Mouse (Mus musculus) heart, embryonic 11.5 days (tissue): ENCODE results near the gene Dus2. TPM values are rescaled to one million over a fixed set of nuclear protein-coding genes. Genes with fewer than 3 reads are reported as not detected.

Experiments used
- ATAC-seq: fragments of 200-750 bp; cut with Nextera tagmentation; replicated peaks from 2 replicates; pipeline ENCODE4 v1.8.0; 2017; ENCODE audit warnings: moderate library complexity; ENCODE audit not compliant: insufficient number of reproducible peaks, low FRiP score, low TSS enrichment
- H3K27ac ChIP-seq: fragments of 300-500 bp; sonication (generic); 2 replicates; pipeline ENCODE4 v1.5.1; 2014; ENCODE audit warnings: mild to moderate bottlenecking, low read depth, low read length
- H3K27me3 ChIP-seq: fragments of 300-500 bp; sonication (generic); 2 replicates; pipeline ENCODE4 v1.6.1; 2014; ENCODE audit warnings: mild to moderate bottlenecking, low read length, mixed read lengths; ENCODE audit not compliant: control insufficient read depth, insufficient read depth
- H3K36me3 ChIP-seq: fragments of 300-500 bp; sonication (generic); 2 replicates; pipeline ENCODE4 v1.6.1; 2014; ENCODE audit warnings: mild to moderate bottlenecking, low read length, moderate library complexity, mixed read lengths; ENCODE audit not compliant: control insufficient read depth, insufficient read depth
- H3K4me1 ChIP-seq: fragments of 300-500 bp; sonication (generic); 2 replicates; pipeline ENCODE4 v1.6.1; 2014; ENCODE audit warnings: low read length; ENCODE audit not compliant: control insufficient read depth, insufficient read depth
- H3K4me2 ChIP-seq: fragments of 300-500 bp; sonication (generic); 2 replicates; pipeline ENCODE4 v1.6.1; 2014; ENCODE audit warnings: mild to moderate bottlenecking, moderate library complexity
- H3K4me3 ChIP-seq: fragments of 300-500 bp; sonication (generic); 2 replicates; pipeline ENCODE4 v1.5.1; 2014; ENCODE audit warnings: low read depth, low read length
- H3K9ac ChIP-seq: fragments of 300-500 bp; sonication (generic); 2 replicates; pipeline ENCODE4 v1.6.1; 2014; ENCODE audit warnings: mild to moderate bottlenecking, low read depth, low read length, moderate library complexity
- H3K9me3 ChIP-seq: fragments of 300-500 bp; sonication (generic); replicated peaks from 2 replicates; pipeline ENCODE4 v1.6.1; 2016; ENCODE audit warnings: low read length; ENCODE audit not compliant: control insufficient read depth
- WGBS: fragments of 180-500 bp; shearing (Covaris S2); extraction: QIAGEN DNeasy Blood & Tissue Kit; methylation state at CpG from one replicate; pipeline ENCODE4 v1.1.7; 2014; ENCODE audit not compliant: insufficient replicate concordance; 5-methylcytosine and 5-hydroxymethylcytosine counted together
- polyA plus RNA-seq: library from polyadenylated mRNA; unstranded; fragments of >200 nt; fragmentation: Nextera tagmentation; extraction: Ambion mirVana; gene quantifications from 2 replicates; pipeline ENCODE4 v1.2.1, GENCODE M21; 2014

Dus2 gene
- polyA plus RNA-seq = 17.4 and 18.8 TPM in 2 replicates

GRCm38 (mm10) chr8:105990856-105991387 is at the start of gene Dus2:
Gene Dus2, plus strand, starts transcription at chr8:105991337.
- peak; percentile 52; the same call in 1 of the 2 replicates for ATAC-seq
- no peak within 1 kb of the TSS for H3K27ac ChIP-seq
- no peaks in the 10 kb centered on the region for H3K9me3 ChIP-seq
- H3K27me3 ChIP-seq = peaks cover 4% of the 10 kb centered on the region; the same call in 1 of the 2 replicates
- H3K4me2 ChIP-seq = peak within 1 kb of the TSS; percentile 27; the same call in 1 of the 2 replicates
- H3K4me1 ChIP-seq = no peaks in the 10 kb centered on the region
- peak within 1 kb of the TSS; percentile 56 for H3K9ac ChIP-seq
- H3K4me3 ChIP-seq = no peak within 1 kb of the TSS
- H3K36me3 ChIP-seq = no peaks in the 10 kb centered on the region
- 9% methylated on average over 15 of the region's 15 CpGs for WGBS

DNA sequence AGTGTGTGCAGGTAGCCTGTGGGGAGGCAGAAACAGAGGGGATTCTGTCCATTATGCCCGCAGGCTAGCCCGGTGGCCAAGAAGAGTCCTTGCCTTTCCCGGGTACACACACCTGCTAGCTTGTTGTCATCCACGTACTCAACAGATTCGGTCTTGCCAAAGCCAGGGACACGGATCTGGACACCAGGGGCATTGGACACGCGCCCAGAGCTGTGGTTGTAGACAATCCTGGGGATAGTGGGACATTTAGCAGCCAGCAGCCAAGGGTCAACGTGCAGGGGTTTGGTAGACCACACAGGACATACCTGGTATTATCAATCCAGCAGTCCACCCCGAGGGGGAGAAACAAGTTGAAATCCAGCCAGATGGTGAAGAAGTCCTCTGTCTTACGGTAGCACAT is 49.1 kb upstream of the Dus2 start:
- Histone ChIP-seq H3K9ac (no peak overlapping the region), H3K27ac (no peak overlapping the region), H3K27me3 (no peaks in the 10 kb centered on the region), H3K4me3 (no peak overlapping the region), H3K4me2 (no peak overlapping the region), H3K4me1 (no peaks in the 10 kb centered on the region), H3K9me3 (no peaks in the 10 kb centered on the region), H3K36me3 (peaks cover 47% of the 10 kb centered on the region)
- WGBS = 94% methylated on average over 11 of the region's 11 CpGs
- no peak for ATAC-seq

DNA sequence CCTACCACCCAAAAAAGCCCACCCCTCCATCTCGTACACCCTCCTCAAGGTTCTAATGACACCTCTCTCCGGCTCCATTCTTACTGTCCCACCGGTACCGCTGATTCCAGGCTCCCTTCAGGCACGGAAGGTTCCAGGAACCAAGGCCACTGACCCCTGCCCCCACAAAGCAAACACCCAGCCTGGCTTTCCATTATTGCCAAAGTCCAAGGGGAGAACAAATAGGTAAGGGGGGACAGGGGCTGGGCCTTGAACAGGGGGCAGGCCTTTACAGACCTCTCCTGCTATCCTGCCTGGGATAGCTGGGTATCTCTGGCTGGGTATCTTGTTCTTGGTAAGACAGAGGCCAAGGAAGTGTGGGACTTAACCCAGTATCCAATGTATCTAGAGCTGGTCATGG is 48.6 kb upstream of the Dus2 start:
- 95% methylated on average over 5 of the region's 5 CpGs for WGBS
- Histone ChIP-seq H3K27me3 (no peaks in the 10 kb centered on the region), H3K36me3 (peaks cover 52% of the 10 kb centered on the region), H3K4me3 (no peak overlapping the region), H3K9ac (no peak overlapping the region), H3K27ac (no peak overlapping the region), H3K4me1 (no peaks in the 10 kb centered on the region), H3K9me3 (no peaks in the 10 kb centered on the region), H3K4me2 (no peak overlapping the region)
- ATAC-seq = no peak

GRCm38 (mm10) chr8:105943321-105943739 is 47.8 kb upstream of the Dus2 start, which contains the start of gene Lcat:
Gene Lcat, minus strand, starts transcription at chr8:105943382.
- Histone ChIP-seq H3K27me3 (no peaks in the 10 kb centered on the region), H3K4me1 (no peaks in the 10 kb centered on the region), H3K36me3 (peaks cover 56% of the 10 kb centered on the region), H3K9me3 (no peaks in the 10 kb centered on the region), H3K4me2 (no peak within 1 kb of the TSS), H3K9ac (no peak within 1 kb of the TSS), H3K27ac (no peak within 1 kb of the TSS), H3K4me3 (no peak within 1 kb of the TSS)
- 74% methylated on average over 8 of the region's 8 CpGs for WGBS
- no peak for ATAC-seq

DNA sequence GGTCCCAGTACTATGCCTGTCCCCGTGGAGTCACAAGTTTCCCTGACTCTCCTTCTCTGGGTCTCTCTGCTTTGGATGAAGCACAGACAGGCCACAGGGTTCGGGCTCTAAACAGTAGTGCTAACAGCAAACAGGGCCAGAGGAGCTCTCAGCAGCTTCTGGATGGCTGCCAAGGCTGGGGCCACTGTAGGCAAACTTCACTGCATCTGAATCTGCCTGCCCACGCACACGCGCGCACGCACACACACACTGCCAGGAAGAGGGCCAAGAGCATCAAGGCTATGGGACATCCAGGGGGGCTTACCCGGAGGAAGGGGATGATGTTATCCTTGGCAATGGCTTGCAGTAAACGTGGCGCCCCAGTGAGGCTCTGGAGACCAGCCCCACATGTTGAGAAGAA is 41.8 kb upstream of the Dus2 start:
- ATAC-seq = no peak
- Histone ChIP-seq H3K36me3 (peaks cover 60% of the 10 kb centered on the region), H3K27ac (peak overlapping the region; percentile 46), H3K4me1 (peaks cover 20% of the 10 kb centered on the region), H3K4me2 (no peak overlapping the region), H3K4me3 (no peak overlapping the region), H3K27me3 (no peaks in the 10 kb centered on the region), H3K9ac (0 out of 2 replicates have a peak overlapping the region, but pooled peaks have one; percentile 28), H3K9me3 (no peaks in the 10 kb centered on the region)
- WGBS = 70% methylated on average over 10 of the region's 10 CpGs

DNA sequence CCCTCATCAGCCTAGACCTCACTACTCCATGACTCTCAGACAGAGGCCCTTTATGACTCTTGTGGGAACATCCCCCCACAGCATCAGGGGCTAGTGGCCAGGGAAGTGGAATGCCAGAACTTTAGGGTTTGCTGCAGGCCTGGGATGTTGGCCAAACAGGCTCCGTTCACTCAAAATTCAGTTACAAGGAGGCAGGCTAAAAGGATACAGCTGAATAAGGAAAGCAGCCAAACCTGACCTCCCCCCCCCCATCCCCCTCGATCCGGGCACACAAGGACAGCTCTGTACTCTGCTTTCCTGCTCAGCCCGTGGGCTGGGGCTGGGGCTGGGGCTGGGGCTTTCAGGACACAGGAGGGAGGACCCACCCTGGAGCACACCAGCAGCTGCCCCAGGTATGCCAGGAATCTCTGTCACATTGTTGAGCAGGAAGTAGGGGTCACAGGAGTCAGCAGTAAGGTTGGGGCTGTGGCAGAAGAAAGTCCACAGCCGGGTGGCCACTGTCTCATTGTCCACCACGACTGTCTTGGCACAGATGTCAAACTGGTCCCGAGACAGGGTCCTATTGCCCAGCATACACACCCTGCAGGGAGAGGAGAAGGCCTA is 40.0 kb upstream of the Dus2 start:
- Histone ChIP-seq H3K27me3 (no peaks in the 10 kb centered on the region), H3K9me3 (no peaks in the 10 kb centered on the region), H3K4me2 (no peak overlapping the region), H3K27ac (no peak overlapping the region), H3K4me3 (no peak overlapping the region), H3K36me3 (peaks cover 44% of the 10 kb centered on the region), H3K4me1 (peaks cover 20% of the 10 kb centered on the region), H3K9ac (peak overlapping the region; percentile 52; the same call in 1 of the 2 replicates)
- WGBS = 25% methylated on average over 7 of the region's 7 CpGs
- no peak for ATAC-seq

DNA sequence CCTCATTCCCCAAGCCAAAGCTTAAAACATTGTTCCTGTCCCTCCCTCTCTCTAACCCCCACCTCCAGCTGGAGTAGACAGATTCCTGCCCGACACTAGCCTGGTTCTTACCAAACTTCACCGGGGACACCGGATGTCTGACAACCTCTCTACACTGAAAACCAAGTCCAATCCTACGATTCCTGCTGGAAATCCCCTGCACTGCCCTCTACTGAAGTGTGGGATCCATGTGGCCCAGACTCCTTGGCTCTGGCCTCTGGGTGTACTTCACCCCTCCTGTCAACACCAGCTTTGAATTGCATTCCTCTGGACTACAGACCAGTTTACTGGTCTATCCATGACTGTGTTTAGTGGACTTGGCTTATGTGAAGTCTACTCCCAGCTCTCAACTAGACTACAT is 34.6 kb upstream of the Dus2 start:
- ATAC-seq = no peak
- Histone ChIP-seq H3K9ac (no peak overlapping the region), H3K4me2 (no peak overlapping the region), H3K9me3 (no peaks in the 10 kb centered on the region), H3K27me3 (no peaks in the 10 kb centered on the region), H3K4me1 (peaks cover 8% of the 10 kb centered on the region), H3K36me3 (peaks cover 10% of the 10 kb centered on the region), H3K4me3 (no peak overlapping the region), H3K27ac (peak overlapping the region; percentile 24; the same call in 1 of the 2 replicates)
- WGBS = 63% methylated on average over 4 of the region's 4 CpGs

- no peak for ATAC-seq
- Histone ChIP-seq H3K9me3 (no peaks in the 10 kb centered on the region), H3K4me1 (peaks cover 13% of the 10 kb centered on the region), H3K27me3 (no peaks in the 10 kb centered on the region), H3K4me3 (no peak overlapping the region), H3K27ac (no peak overlapping the region), H3K9ac (no peak overlapping the region), H3K4me2 (no peak overlapping the region), H3K36me3 (peaks cover 6% of the 10 kb centered on the region)
- WGBS = 44% methylated on average over 4 of the region's 4 CpGs
Measured at GRCm38 (mm10) chr8:105957813-105958212, 33.3 kb upstream of the Dus2 start.

GRCm38 (mm10) chr8:105959350-105959749 is 31.8 kb upstream of the Dus2 start:
- peaks cover 6% of the 10 kb centered on the region; the same call in 1 of the 2 replicates for H3K36me3 ChIP-seq
- H3K4me1 ChIP-seq = peaks cover 21% of the 10 kb centered on the region
- H3K9ac ChIP-seq = no peak overlapping the region; the same call in 1 of the 2 replicates
- H3K27me3 ChIP-seq = no peaks in the 10 kb centered on the region
- H3K4me3 ChIP-seq = no peak overlapping the region
- no peak overlapping the region for H3K27ac ChIP-seq
- 84% methylated on average over 7 of the region's 7 CpGs for WGBS
- no peak overlapping the region for H3K4me2 ChIP-seq
- ATAC-seq = no peak
- no peaks in the 10 kb centered on the region for H3K9me3 ChIP-seq
